Mouse (Mus musculus) megakaryocyte, embryonic 14.5 days (primary cell): Measurements from ENCODE around the gene Smoc1.

Experiments used
- FLI1 ChIP-seq: IDR thresholded peaks from 2 replicates; pipeline ENCODE4 v1.6.1; 2012; ENCODE audit warnings: low read length, inconsistent platforms, mixed read lengths
- GATA1 ChIP-seq: IDR thresholded peaks from 3 replicates; pipeline ENCODE4 v1.6.1; 2012; ENCODE audit warnings: mixed read lengths, low read length, inconsistent platforms, borderline replicate concordance

- TF ChIP-seq GATA1 (no peak), FLI1 (no peak)
Observed at GRCm38 (mm10) chr12:81019280-81019935, 7.2 kb upstream of the Smoc1 start.
